Mouse (Mus musculus): ENCODE measurements around the gene Btbd9.

Btbd9 gene

DNA sequence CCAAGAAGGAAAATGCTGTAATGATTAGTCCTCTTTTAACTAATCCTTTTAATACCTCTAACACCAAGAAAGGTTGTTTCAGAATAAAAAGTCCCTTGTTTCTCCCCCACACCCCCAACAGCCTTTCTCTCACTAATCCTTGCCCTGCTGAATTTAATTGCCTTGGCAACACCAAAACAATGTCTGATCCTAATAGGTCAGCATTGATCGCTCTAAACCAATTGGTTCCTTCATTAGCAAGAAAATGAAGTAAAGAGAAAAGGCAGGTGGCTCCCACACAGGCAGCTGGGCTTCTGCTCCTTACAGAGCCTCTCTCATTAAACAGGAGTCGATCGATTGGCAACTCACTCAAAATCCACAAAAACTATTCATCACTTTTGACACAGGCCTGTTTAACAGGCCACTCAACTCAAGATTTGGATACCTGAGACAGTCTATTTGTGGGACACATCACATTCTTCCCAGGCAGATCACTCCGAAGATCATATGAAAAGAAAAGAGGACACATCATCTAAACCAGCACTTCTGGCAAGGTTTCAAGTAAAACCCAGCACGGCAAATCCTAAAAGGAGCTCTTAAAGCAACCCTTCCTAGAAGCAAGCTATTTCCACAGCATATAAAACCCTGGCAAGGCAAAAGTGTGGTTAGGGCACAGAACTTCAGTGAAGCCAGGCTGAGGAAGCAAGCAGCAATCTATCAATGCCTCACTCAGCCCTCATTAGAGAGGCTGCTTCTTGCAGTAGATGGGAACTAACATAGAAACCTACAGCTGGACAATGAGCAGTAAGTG lies 197.9 kb downstream of the Btbd9 start:
- no peak for DNase-seq

DNA sequence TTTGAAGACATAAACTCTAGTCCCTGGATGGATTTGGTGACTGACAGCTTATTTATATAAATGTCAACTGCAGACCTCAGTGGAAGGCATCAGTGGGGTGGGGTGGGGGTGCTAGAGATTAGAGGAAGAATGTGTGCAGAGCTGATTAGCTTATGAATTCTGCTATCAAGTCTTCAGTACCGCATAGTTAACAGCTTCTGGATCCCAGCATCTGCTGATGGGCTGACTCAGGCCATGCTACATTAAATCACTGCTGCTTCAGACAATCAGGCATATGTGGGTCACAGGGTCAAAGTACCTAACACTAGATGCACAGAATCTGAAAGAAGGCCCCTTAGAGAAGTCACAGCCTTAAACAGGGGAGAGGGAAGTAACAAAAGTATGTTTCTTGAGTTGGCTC lies 198.5 kb downstream of the Btbd9 start:
- no peak for DNase-seq

DNA sequence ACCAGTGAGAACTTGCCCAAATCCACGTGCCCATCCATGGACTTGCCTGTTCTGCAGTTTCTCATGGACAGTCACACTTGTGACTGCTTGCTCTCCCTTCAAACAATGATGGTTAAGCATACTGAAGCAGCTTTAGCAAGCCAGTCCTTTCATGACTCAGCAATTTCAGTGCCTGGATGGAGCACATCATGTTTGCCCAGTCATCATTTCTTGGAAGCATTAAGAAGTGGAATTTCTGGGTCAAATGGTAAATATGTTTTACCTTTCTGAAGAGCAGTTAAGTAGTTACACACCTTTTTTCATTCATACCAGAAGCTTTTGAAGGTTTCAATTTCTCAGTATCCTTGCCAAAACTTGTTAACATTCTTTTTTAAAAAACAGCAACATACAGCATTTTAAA lies 201.2 kb downstream of the Btbd9 start:
- no peak for DNase-seq

DNA sequence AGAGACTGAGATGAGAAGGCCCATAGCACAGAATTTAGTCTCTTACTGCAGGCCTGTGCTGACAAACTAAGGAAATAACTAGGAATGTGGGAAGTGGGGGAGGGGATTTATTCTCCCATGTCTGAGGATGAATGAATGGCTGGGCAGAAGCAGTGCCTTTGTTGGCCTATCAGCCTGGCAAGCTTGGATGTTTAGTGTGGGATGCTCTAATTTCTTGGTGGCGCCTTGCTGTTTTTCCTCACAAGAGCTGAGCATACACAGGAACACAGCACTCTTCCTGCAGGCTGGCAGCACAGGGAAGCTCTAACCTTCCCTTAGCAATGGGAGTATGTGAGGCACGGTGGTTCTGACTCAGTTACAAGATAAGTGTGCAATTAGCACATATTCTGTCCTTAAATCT lies 207.7 kb downstream of the Btbd9 start:
- no peak for DNase-seq

DNA sequence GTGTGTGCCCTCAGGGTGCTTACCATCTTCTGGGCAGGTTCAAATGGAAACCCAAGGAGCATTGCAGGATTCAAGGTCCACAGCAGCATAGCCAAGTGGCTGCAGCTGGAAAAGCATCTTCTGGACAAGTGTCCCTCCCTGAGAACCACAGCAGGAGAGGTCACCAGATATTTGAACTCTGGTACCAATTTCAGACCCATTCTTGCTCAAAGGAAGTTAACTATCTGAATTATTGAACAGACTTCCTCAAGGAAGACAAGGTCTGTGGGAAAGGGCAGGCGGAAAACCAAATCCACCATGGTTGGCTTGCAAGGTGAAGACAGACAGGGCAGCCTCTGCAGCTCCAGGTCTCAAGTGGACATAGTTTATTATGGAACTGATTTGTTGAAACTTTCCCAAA lies 211.6 kb downstream of the Btbd9 start:
- no peak for DNase-seq

DNA sequence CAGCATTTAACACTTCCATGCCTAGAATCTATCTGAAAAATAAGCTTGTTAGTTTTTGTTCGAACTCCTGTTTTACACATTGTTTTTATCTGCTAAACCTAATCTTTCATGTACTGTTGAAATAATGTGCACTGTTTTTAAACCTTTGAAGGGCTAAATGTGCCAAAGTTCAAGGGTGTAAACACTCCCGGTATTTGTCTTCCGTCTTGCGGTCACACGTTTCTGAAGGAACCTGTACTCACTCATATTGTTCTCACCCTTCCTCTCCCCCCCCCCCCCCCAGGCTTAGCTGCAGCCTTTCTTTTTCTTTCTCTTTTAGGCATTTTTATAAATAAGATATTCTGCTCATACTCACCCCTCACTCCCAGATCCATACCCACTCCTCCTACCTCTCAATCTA lies 212.9 kb downstream of the Btbd9 start:
- DNase-seq, result no peak

DNA sequence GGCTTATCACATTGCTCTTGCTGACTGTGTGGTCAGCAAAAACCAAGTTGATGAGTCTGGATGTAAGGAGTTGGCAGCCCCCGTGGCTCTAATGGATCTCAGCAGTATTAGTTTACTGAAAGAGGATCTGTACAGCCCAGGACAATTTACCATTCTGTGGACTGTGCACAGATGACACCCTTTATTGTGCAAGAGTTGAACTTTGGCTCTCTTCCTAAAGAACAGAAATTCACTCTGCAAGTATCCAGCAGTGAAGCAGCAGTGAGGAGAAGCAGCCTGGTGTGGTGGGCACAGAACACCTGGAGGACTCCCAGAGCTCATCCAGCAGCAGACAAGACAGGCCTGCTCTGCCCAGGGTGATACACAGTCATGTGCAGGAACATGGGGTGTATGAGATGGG lies 215.6 kb downstream of the Btbd9 start:
- no peak for DNase-seq

DNA sequence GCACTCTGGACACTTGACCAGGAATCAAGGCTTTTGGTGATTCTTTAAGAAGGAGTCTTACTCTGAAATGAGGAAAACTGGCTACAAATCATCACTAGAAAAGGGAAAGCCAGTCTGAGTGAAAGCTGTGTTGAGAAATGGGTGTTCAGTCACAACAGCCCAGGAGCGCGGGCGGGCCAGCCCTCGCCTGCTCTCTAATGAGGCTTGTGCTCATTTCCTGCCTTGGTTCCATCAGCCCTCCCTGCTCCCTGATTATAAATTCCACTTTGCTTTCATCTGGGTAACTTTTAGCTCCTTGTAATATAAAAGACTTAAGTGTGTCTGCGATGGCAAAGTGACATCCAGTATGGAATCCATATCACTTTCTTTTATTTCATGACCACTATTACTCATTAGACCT lies 216.9 kb downstream of the Btbd9 start:
- DNase-seq, result no peak

DNA sequence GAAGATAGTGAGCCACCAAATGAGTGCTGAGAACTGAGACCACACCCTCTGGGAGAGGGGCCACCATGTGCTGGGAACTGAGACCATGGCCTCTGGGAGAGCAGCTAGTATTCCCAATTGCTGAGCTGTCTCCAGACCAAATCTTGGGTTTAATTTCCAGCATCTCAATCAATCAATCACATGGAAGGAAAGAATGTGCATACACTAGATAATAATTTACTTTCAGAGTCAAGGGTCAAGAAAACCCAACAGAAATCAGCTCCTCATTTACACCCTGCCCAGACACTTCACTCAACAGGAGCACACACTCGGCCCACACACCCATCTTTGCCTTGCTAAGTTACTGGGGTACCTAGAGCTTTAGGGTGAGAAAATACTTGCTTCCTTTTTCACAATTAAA lies 220.9 kb downstream of the Btbd9 start:
- DNase-seq, result peak; percentile 20

DNA sequence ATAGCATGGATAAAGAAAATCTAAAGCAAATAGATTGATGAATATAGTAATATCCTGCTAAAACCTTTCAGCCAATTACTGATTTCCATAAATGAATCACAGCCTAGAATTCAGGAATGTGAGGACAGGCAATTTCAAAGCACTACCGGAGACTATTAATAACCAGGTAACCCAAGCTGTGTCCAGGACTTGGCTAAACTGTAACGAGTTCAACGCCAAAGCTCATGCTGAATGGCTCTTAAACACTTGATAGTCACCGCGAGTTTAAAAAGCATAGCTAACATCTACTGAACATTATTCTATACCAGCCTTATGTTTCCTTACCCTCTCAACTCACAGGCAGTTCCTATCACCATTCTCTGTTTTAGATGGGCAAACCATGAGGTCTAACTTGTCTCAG lies 221.9 kb downstream of the Btbd9 start:
- DNase-seq, result peak; percentile 40

DNA sequence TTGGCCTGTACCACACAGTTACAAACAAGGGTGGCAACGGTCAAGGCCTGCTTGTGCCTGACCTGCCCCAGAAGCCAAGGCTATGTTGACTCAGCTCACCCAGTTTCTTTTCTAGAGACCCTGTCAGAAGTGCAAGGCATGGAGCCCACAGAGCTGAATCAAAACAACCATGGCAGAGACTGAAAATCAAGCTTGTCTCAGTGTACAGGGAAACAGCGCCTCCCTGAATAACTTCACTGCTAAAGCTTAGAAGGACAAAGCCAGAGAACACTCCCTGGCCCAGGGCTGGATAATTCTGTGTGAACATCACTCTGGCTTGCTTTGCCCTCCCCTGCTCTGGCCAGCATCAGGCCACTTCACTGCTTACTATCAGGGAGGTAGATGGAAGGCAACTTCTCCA lies 228.3 kb downstream of the Btbd9 start:
- DNase-seq, result no peak

DNA sequence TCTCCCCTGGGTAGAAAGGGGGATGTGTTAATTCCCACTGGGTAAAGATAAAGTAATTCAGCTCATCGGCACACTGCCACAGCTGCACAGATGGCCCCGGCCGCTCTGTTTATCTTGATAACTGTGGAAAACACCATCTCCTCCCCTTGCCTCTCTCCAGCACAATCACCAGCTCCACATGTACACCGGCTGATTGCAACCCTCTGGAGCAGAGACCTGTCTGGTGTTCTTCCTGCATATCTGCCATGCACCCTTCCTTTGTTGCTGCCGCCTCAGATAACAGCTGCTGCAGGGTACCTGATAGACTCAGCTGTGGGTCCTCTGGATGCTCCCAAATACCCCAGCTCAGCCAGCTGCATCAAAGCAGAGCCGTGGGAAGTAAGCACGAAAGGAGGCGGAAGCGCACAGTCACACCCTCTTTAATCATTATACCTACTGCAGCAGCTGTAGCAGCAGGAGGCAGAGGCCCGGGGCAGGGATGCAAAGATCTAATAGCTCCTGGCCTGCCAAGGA lies 229.1 kb downstream of the Btbd9 start:
- no peak for DNase-seq

DNA sequence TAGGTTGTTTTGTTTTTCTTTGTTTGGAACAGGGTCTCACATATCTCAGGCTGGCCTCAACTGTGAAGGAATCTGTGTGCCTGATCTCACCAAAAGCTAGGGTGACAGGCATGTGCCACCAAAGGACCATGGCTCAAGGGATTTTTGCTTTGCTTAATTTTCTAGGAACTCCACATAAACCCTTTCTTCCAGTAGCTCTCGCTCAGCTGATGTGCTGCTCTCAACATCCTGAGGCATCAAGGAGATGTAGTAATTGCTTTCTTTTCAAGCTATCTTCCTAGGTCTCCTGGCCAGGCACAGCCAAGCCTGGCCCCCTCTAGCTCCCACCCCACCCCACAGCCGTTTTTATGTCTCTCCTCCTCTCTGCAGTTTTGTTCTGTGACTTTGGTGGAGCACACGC lies 231.3 kb downstream of the Btbd9 start:
- DNase-seq, result no peak

DNA sequence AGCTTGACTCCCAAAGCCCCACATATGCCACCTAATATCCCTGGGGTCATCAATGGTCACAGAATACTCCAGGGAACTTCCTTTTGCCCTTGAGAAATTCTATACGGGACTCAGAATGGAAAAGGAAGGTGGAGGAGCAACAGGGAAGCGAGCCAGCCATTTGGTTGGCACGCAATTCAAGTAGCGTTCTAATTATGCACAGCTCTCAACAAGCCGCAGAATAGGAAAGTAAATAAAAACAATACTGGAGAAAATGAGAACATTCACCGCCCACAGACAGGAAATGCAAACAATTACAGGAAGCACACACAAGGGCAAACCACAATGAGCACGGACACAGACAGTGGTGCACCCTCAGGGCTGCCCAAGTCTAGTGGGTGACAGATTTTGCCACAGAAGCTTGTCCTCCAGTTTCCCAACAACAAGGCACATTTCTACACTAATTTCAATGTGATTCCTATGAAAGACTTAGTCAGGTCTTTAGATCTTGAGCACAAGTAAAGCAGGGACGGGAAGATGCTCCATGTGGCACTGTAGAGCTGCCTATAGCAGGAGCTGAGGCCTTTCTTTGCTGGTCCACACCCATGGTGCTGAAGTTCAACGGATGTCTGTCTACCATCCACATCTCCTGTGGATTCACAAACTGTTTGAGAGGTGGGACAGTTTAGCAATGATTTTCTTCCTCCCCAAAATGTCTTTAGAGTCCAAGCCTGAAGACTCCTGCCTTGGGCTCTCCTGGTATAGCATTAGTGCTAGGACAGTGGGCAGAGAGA lies 232.4 kb downstream of the Btbd9 start:
- no peak for DNase-seq

DNA sequence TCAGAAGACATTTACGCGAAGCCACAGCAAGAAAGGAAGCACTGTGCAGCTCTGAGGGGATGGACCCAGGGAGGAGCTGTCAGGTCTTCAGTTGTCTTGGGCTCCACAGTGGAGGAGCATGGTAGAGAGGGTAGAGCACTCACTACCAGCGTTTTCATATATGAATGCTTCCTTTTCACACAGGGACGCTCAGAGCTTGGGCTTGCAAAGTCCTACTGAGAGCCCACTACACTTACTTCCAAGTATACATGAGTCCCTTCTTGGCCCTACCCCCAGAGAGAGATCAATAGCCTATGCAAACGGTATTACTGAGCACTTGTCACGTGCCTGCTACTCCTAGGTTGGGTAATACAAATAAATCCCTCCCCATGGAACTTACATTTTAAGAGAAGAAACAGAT lies 234.7 kb downstream of the Btbd9 start:
- DNase-seq, result no peak

DNA sequence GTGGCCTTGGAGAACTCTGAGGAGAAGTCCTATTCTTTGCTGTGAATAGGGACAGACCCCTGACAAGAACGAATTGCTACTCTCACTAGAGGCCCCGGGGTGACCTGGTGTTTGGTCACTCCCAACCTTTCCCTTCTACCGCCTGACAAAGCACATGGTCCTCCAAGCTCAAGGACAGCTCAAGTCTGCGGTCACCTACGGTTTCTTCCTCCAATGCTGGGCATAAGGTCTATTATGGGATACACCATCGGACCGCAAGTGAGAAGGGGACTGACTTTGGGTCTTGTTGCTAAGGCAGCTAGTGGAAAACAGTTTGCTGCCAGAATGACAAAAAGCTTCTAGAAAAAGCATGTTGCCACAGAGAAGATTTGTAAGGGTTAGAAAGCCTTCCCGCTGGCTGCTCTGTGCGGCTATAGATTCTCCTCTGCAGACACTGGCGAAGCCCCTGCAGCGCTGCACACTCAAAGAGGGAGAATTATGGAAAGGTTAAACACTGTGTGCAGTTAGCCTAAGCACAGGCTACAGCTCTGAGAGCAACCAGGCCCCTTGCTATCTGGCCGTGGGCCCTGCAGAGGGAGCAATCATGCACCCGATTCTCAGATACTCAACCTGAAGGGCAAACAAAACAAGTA lies 235.7 kb downstream of the Btbd9 start:
- no peak for DNase-seq

DNA sequence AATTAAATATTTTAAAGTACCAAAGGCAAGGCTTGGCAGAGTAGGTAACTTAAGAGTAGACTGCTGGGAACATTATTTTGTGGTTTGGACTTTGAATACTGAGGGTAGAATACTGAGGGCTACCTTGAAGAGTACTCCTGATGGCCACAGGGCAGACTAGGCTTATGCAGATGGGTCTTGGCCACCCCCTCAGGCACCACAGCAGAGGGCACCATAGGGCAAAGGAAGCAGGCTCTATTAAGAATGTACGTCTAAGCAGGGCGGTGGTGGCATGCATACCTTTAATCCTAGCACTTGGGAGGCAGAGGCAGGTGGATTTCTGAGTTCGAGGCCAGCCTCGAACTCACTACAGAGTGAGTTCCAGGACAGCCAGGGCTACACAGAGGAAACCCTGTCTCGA lies 237.0 kb downstream of the Btbd9 start:
- no peak for DNase-seq

DNA sequence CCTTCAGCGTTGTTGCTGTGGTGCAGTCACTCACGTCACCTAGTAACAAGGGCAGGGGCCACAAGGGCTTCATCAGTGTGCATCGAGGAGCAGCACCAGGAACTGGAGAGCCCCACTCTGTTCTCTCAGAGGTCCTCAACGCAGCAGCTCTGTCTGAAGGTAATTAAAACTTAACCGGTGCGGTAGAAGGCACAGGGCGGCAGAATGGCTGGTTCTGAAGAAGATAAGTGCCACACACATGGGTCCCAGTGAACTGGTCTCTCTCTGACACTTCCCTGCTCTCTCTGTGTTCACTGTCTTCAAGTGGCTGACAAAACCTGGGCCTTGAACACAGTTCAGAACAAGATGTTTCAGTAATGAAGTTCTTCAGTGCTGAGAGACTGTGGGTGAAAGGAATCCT lies 239.5 kb downstream of the Btbd9 start:
- no peak for DNase-seq

DNA sequence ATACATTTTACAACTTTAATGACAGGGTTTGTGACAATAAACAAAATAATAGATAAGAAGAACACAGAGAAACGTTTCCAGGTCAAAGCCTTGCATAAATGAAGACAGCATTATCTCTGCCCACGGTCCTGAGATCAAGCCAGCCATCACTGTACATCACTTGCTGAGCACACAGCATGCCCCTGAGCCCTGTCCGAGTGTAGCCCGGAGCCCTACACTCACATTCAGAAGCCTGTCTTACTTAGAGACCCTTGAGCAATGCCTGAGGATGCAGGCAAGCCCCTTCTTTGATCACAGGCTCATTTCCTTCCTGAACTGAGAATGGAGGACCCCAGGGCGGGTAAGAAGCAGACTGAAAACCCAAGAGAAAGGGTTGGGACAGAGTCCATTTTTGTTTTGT lies 240.0 kb downstream of the Btbd9 start:
- no peak for DNase-seq

DNA sequence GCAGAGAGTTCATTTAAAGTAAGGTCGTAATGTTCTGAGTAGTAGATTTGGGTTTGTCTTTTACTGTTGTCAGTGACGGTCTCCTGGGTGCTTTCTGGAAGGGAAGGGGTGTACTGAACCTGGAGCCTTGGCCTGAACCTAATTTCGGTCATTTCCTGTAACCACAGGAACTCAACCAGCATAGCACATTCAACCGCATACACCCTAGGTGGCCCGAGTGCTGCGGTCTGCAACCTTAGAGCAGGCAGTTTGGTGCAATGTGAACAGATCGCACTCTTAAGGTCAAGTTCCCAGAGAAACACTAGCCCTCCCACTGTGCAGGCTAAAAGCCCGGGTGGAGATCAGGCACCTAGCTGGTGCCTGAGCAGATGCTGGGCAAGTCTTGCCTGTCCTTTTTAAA lies 240.5 kb downstream of the Btbd9 start:
- no peak for DNase-seq

DNA sequence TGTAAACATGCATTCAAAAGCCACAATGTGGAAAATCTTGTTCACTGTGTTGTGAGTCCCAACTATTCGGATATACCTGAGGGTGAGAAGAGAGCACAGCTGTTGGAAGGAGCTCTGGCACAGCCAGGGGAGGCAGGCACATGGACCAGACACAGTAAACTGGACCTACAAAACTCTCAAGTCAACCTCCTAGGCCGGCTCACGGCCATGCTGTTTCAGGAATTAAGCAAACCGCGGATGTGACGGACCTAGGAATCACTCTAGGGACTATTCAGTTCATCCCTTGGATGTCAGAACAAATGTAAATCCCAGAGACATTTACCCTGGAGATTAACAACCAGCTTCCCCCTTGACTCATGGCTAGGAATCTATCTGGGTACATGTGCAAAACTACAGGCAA lies 242.0 kb downstream of the Btbd9 start:
- no peak for DNase-seq

DNA sequence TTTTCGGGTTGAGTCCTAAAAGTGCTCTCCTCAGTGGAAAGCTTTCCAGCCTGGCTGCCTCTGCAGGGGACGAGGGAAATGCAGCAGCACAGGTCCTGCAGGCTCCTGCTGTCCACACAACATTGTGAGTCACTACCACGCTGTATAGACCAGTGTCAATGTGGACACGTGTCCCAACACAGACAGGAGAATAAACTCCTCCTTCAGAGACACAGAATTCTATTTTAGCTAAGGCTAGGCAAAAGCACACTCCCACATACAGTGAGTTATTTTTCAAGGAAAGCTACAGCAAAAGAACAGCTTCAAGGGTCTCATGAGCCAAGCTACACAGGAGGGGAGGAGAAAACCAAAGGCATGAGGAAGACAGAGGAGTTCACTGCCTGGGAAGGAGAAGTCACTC lies 243.2 kb downstream of the Btbd9 start:
- no peak for DNase-seq

DNA sequence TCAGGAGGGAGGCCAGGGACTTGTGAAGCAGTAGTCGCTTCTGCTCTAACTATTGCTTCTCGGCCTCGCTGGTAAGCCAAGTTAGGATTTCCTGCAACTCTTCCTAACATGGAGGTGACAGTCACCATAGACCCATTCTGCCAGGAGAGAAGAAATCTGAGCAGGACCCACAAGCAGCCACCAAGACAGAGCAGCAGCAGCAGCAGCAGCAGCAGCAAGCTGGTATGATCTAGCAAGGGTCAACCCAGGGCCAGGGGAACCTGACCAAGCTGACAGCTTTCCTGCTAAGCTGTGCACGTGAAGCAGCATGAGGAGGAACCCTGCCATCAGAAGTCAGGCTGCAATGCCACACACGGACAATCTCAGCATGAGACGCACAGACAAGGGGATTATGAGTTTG lies 244.9 kb downstream of the Btbd9 start:
- DNase-seq, result no peak

DNA sequence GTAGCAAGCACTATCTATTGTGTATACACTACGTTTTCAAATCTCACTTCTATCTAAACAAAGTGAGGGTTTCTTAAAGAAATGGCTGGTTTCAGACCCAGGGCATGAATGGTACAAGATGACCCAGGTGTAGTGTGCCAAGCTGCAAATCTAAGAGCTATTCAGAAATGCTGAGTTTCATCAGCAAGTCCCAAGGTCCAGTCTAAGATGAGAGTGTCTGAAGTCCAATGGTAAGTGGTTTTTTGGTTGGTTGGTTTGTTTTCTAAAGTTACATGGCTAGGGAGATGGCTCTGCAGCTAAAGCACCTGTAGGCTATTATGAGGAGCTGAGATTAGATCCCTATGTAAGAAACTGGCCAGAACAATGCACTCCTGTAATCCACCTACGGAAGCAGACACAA lies 246.8 kb downstream of the Btbd9 start:
- peak; percentile 29 for DNase-seq
